Mouse (Mus musculus) heart, postnatal 36 days (tissue): ENCODE results near the gene Gm8334. TPM values are rescaled to one million over a fixed set of nuclear protein-coding genes. Genes with fewer than 3 reads are reported as not detected.
"Not testable (repeated sequence)": the region's sequence is repeated elsewhere in the genome, so short reads cannot be mapped to it uniquely, and the experiment has no call there.

Experiments used
- DNase-seq, 2 experiments: peaks; one replicate each; pipeline ENCODE4 v3.0.0; 2021 to 2022
- intact Hi-C: fragments of 180-260 bp; cut with DNase I; formaldehyde crosslinking; loops from one replicate; pipeline ENCODE4 v1.15.1; 2025
- total RNA-seq, 2 experiments: library from RNA; stranded (reverse); gene quantifications; 2 replicates each; pipeline ENCODE4 v1.2.3; 2021

Gm8334 gene
- total RNA-seq, result not detected

DNA sequence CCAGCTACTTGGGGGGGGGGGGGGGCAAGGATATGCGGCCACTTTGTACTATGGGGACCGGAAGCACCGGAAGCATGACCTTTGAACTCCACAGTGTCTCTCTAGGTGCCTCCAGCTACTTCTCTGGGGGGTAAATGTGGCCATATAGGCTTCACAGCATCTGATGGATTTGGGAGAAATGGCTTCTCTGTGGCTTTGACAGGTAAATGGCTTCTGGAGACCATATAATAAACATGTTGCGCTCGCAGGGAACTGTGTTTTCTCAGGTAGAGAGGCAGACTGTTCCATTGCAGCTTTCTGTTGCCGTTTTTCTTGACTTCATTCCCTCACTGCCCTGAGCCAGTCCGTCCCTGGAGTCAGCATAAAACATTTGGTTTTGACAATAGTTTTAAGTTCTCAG lies at the start of gene Gm8334:
Gm8334 (minus strand) TSS at position 101 of the 400 bp plus-strand sequence.
- not testable (repeated sequence) for DNase-seq

DNA sequence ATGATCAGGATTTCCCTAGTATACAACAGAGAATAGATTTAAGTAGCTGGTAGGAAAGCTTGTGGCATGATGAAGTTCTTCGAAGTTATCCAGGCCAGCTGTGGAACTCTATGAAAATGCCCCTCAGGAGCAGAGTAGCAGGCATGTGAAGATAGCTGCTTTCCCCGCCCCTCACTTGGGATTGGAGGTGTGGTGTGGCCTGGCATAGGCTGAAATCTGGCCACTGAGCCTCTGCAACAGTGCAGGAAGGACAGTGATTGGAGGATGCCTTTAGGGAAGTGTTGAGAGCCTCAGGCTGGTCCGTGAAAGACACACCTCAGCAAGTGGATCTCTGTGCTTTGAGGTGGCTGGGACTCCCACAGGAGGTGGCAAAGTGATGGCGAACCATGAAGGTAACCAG lies 48.3 kb upstream of the Gm8334 start, which contains the start of gene Gm15127:
Gm15127 (plus strand) TSS at position 301 of the 400 bp plus-strand sequence.
- intact Hi-C loops, DNase-seq: not testable (repeated sequence)

More for the DNA sequence above, at the start of gene Gm8334:
- intact Hi-C loops, result not testable (repeated sequence)

Other genes with a start within 250 kb of the Gm8334 start
- gene Gm15114, start 126.2 kb downstream of the Gm8334 start, total RNA-seq, result not detected
- gene Gm15127, start 48.4 kb upstream of the Gm8334 start, total RNA-seq, result not detected
- gene Luzp4, start 242.5 kb upstream of the Gm8334 start, total RNA-seq, result not detected